Mouse (Mus musculus): ENCODE data around the gene Ccdc148. TPM values are rescaled to one million over a fixed set of nuclear protein-coding genes. Genes with fewer than 3 reads are reported as not detected.

Gene Ccdc148
- polyA plus RNA-seq, 1 experiment: 0.02 TPM

DNA sequence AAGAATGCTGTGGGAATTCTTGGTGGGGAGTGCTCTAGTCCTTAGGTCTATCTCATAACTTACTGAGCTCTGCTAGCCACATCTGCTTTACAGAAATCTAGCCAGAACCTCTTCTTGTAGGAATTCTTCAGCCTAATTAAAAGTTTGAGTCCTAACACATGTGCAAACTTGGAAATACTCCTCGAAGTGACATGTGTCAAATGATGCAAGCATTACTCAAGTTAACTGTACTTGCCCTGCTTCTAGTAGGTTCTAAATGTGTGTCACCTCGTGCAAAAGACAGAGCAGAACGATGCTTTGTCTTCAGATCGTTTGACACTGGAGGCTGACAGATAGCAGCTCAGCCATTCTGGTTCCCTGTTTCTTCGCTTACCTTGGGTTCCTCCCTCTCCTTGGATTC is 32.6 kb upstream of the Ccdc148 start:
- peaks cover 13% of the 10 kb centered on the region for H3K36me3 ChIP-seq (ENCODE audit: control insufficient read depth, insufficient read depth)
- H3K79me3 ChIP-seq (ENCODE audit: low read depth): peaks cover 94% of the 10 kb centered on the region
- peaks cover 100% of the 10 kb centered on the region for H3K79me2 ChIP-seq (ENCODE audit: control insufficient read depth, insufficient read depth)
- H3K27me3 ChIP-seq (ENCODE audit: control insufficient read depth, insufficient read depth, insufficient read length): no peaks in the 10 kb centered on the region
- H3ac ChIP-seq (ENCODE audit: control insufficient read depth, insufficient read length, low read depth): no peak overlapping the region
- TF ChIP-seq MAX (IDR thresholded peaks at IDR 0.05) (no peak), CTCF (IDR thresholded peaks at IDR 0.05; ENCODE audit: control insufficient read depth, insufficient read depth, insufficient read length) (no peak), FOSL1 (IDR thresholded peaks at IDR 0.05; ENCODE audit: insufficient read depth, low read length, poor library complexity, severe bottlenecking) (no peak), CEBPB (IDR thresholded peaks at IDR 0.05; ENCODE audit: low read depth) (no peak), MYOG (IDR thresholded peaks at IDR 0.05; ENCODE audit: control insufficient read depth, extremely low read depth, insufficient read length) (no peak), MYOD1 (IDR thresholded peaks at IDR 0.05; ENCODE audit: control insufficient read depth, insufficient read length, low read depth) (no peak), USF1 (IDR thresholded peaks at IDR 0.05; ENCODE audit: low read depth) (no peak)
- no peak overlapping the region for H3K4me3 ChIP-seq (ENCODE audit: insufficient read depth, poor library complexity, severe bottlenecking)

DNA sequence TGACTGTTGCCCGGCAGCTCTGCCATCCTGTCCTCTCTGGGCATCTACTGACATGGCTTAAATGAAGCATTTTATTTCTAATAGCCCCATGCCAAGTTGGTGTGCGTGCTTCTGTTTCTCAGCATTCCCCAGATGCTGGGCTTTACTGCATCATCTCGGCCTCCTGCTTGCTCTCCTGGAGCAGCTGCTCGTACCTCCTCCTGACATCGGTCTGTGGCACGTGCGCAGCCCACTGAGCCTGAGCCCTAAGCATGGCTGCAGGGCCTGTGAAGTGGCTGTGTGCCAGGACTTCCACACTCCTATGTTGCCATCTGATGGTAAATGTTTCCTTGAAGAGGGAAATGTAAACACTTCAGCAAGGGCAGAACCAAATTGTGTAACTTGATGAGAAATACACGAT is 31.0 kb upstream of the Ccdc148 start:
- peaks cover 93% of the 10 kb centered on the region for H3K79me3 ChIP-seq (ENCODE audit: low read depth)
- H3ac ChIP-seq (ENCODE audit: control insufficient read depth, insufficient read length, low read depth): no peak overlapping the region
- H3K4me3 ChIP-seq (ENCODE audit: insufficient read depth, poor library complexity, severe bottlenecking): no peak overlapping the region

DNA sequence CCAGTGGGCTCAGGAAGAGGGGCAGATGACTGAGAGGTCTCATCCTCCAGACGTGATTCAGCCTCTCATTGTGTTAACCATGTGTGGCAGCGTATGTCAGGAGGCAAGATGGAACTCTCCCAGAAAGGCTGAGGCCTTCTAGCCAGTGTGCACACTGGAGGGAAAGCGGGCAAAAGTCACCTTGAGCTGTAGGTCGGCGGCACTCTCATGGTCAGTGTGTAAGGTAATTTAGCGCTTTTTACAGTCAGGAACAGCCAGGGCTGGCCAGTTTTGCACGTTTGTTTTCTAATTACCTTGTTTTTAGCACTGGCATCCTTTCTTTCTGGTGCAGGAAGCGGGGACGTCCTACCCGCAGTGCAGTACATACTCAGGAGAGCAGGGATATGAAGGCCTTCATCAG is 29.7 kb upstream of the Ccdc148 start:
- no peak for TF ChIP-seq FOSL1 (IDR thresholded peaks at IDR 0.05; ENCODE audit: insufficient read depth, low read length, poor library complexity, severe bottlenecking)
- no peak for TF ChIP-seq MYOD1 (IDR thresholded peaks at IDR 0.05; ENCODE audit: control insufficient read depth, insufficient read length, low read depth)
- TF ChIP-seq MYOG (IDR thresholded peaks at IDR 0.05; ENCODE audit: control insufficient read depth, extremely low read depth, insufficient read length): no peak
- peaks cover 89% of the 10 kb centered on the region for H3K79me3 ChIP-seq (ENCODE audit: low read depth)
- no peak overlapping the region for H3ac ChIP-seq (ENCODE audit: control insufficient read depth, insufficient read length, low read depth)
- no peaks in the 10 kb centered on the region for H3K27me3 ChIP-seq (ENCODE audit: control insufficient read depth, insufficient read depth, insufficient read length)
- no peak overlapping the region for H3K4me3 ChIP-seq (ENCODE audit: insufficient read depth, poor library complexity, severe bottlenecking)
- H3K36me3 ChIP-seq (ENCODE audit: control insufficient read depth, insufficient read depth): peaks cover 28% of the 10 kb centered on the region
- H3K79me2 ChIP-seq (ENCODE audit: control insufficient read depth, insufficient read depth): peaks cover 100% of the 10 kb centered on the region

More for the DNA sequence above, 31.0 kb upstream of the Ccdc148 start:
- Histone ChIP-seq H3K79me2 (ENCODE audit: control insufficient read depth, insufficient read depth) (peaks cover 100% of the 10 kb centered on the region), H3K27me3 (ENCODE audit: control insufficient read depth, insufficient read depth, insufficient read length) (no peaks in the 10 kb centered on the region), H3K36me3 (ENCODE audit: control insufficient read depth, insufficient read depth) (peaks cover 28% of the 10 kb centered on the region)
- no peak for TF ChIP-seq MAX (IDR thresholded peaks at IDR 0.05)
- TF ChIP-seq USF1 (IDR thresholded peaks at IDR 0.05; ENCODE audit: low read depth): no peak
- no peak for TF ChIP-seq MYOG (IDR thresholded peaks at IDR 0.05; ENCODE audit: control insufficient read depth, extremely low read depth, insufficient read length)

DNA sequence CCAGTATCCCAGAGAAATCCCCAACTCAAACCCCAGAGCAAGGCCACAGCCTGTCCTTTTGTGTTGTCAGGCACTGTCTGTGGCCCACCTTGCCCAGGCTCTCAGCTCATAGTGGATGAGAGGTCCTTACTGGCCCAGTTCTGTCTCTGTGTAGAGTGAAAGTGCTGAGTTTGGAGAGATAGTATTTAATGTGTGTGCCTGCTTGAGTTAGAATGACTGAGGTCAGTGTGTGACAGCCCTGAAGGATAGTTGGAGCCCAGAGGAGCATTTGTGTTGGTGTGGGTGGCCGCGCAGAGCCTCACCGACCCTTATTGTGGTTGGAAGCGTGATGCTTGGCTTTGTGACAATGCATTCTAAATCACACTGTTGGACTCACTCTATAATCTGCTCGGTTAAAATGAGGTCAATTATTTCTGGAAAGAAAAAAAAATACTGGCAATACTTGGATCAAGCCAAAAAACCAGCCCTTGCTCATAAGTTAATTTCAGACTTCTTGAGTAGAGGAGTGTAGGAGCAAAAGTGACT is 29.2 kb upstream of the Ccdc148 start:
- Histone ChIP-seq H3K27me3 (ENCODE audit: control insufficient read depth, insufficient read depth, insufficient read length) (no peaks in the 10 kb centered on the region), H3ac (ENCODE audit: control insufficient read depth, insufficient read length, low read depth) (no peak overlapping the region), H3K36me3 (ENCODE audit: control insufficient read depth, insufficient read depth) (peaks cover 28% of the 10 kb centered on the region), H3K4me3 (ENCODE audit: insufficient read depth, poor library complexity, severe bottlenecking) (no peak overlapping the region), H3K79me2 (ENCODE audit: control insufficient read depth, insufficient read depth) (peaks cover 100% of the 10 kb centered on the region), H3K79me3 (ENCODE audit: low read depth) (peaks cover 91% of the 10 kb centered on the region)
- no peak for TF ChIP-seq MYOG (IDR thresholded peaks at IDR 0.05; ENCODE audit: control insufficient read depth, extremely low read depth, insufficient read length)
- no peak for TF ChIP-seq USF1 (IDR thresholded peaks at IDR 0.05; ENCODE audit: low read depth)
- no peak for TF ChIP-seq CTCF (IDR thresholded peaks at IDR 0.05; ENCODE audit: control insufficient read depth, insufficient read depth, insufficient read length)
- no peak for TF ChIP-seq MAX (IDR thresholded peaks at IDR 0.05)
- no peak for TF ChIP-seq MYOD1 (IDR thresholded peaks at IDR 0.05; ENCODE audit: control insufficient read depth, insufficient read length, low read depth)
- no peak for TF ChIP-seq FOSL1 (IDR thresholded peaks at IDR 0.05; ENCODE audit: insufficient read depth, low read length, poor library complexity, severe bottlenecking)
- no peak for TF ChIP-seq CEBPB (IDR thresholded peaks at IDR 0.05; ENCODE audit: low read depth)

DNA sequence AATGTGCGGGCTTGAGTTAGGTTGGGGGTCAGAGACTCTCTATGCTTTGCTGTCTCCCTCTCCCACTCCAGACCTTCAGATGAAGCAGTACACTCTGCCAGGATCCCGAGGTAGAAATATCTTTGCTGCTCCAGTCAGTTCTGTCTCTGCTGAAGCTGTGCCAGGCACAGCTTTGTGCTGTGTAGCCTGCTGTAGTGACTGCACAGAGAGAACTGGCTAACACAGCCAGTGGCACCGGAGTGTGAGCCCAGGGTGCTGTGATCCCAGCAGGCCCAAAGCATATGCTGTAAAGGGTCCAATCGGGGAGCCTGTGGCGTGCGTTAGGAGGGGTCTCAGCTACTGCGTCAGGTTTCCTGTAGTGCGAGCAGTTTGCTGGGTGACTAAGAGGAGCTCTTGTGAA is 27.8 kb upstream of the Ccdc148 start:
- H3K79me3 ChIP-seq (ENCODE audit: low read depth): peaks cover 89% of the 10 kb centered on the region
- H3K79me2 ChIP-seq (ENCODE audit: control insufficient read depth, insufficient read depth): peaks cover 100% of the 10 kb centered on the region
- TF ChIP-seq FOSL1 (IDR thresholded peaks at IDR 0.05; ENCODE audit: insufficient read depth, low read length, poor library complexity, severe bottlenecking): no peak
- no peak for TF ChIP-seq MYOD1 (IDR thresholded peaks at IDR 0.05; ENCODE audit: control insufficient read depth, insufficient read length, low read depth)
- no peak for TF ChIP-seq MAX (IDR thresholded peaks at IDR 0.05)
- no peak for TF ChIP-seq MYOG (IDR thresholded peaks at IDR 0.05; ENCODE audit: control insufficient read depth, extremely low read depth, insufficient read length)
- no peak for TF ChIP-seq USF1 (IDR thresholded peaks at IDR 0.05; ENCODE audit: low read depth)
- no peak for TF ChIP-seq CEBPB (IDR thresholded peaks at IDR 0.05; ENCODE audit: low read depth)
- no peak for TF ChIP-seq CTCF (IDR thresholded peaks at IDR 0.05; ENCODE audit: control insufficient read depth, insufficient read depth, insufficient read length)
- peaks cover 28% of the 10 kb centered on the region for H3K36me3 ChIP-seq (ENCODE audit: control insufficient read depth, insufficient read depth)
- no peak overlapping the region for H3ac ChIP-seq (ENCODE audit: control insufficient read depth, insufficient read length, low read depth)
- no peak overlapping the region for H3K4me3 ChIP-seq (ENCODE audit: insufficient read depth, poor library complexity, severe bottlenecking)
- no peaks in the 10 kb centered on the region for H3K27me3 ChIP-seq (ENCODE audit: control insufficient read depth, insufficient read depth, insufficient read length)

DNA sequence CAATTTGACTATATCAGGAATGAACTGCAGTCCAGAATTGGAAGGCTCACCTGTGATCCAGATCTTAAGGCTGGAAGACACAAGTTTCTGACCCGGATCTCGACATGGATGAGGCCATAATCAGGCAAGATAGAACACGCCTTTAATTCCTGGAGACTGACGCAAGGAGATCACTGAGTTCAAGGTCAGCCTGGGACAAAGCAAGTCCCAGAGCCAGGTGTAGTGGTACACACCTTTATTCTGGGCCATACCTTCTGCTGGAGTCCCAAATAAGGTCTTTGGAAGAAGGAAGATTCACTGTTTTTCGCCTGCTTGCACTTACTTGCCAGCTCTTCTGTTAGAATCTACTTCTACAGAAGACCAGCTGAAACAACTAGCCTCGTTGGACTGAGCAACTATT is 26.5 kb upstream of the Ccdc148 start:
- Histone ChIP-seq H3ac (ENCODE audit: control insufficient read depth, insufficient read length, low read depth) (no peak overlapping the region), H3K79me3 (ENCODE audit: low read depth) (peaks cover 90% of the 10 kb centered on the region), H3K4me3 (ENCODE audit: insufficient read depth, poor library complexity, severe bottlenecking) (no peak overlapping the region), H3K36me3 (ENCODE audit: control insufficient read depth, insufficient read depth) (peaks cover 31% of the 10 kb centered on the region), H3K27me3 (ENCODE audit: control insufficient read depth, insufficient read depth, insufficient read length) (no peaks in the 10 kb centered on the region), H3K79me2 (ENCODE audit: control insufficient read depth, insufficient read depth) (peaks cover 100% of the 10 kb centered on the region)
- TF ChIP-seq MYOG (IDR thresholded peaks at IDR 0.05; ENCODE audit: control insufficient read depth, extremely low read depth, insufficient read length) (no peak), MAX (IDR thresholded peaks at IDR 0.05) (no peak)
